Mouse (Mus musculus) cerebellum, postnatal 4 days (tissue): ENCODE data around the gene Cdh13.
A peak's percentile ranks its signal among the peaks of the same experiment; 100 is the strongest.

ENCODE experiments used
- DNase-seq, 2 experiments: peaks; one replicate each; pipeline ENCODE4 v3.0.0; 2022; ENCODE audit warnings: low spot score in 2 of 2, mixed read lengths in 1 of 2

Cdh13 gene

DNA sequence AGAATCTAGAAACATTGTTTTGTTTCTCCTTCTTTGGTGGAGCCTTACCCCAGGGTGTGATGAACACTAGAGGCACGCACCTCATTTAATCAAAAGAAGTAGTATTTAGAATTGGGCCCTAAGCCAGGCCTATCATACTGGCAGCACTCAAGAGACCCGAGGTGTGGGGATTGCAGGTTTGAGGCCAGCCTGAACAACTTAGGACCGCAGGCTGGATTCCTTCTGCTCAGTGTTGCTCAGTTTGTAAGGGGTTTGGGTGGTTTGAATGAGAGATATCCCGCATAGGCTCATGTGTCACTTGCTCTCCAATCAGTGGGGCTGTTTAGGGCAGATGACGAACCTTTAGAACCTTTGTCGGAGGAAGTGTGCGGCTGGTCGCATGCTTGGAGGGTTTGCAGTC lies 96.5 kb downstream of the Cdh13 start:
- no peak for DNase-seq

DNA sequence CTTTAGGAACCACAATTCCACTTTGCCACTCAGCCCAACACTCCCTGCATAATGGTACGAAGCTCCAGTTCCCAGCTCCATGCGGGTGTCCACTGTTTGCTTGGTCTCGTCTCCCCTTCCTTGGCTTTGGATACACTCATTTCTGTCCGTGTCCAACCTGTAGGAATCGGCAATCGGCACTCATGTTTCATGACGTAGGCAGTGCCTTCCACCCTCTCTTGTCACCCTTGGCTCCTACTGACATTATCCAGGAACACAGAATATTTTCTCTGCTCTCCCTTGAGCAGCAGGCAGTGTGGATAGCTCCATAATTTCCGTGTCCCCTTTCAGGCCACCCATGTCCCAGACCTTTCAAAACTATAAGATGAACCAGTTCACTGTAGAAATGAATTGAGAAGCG lies 97.2 kb downstream of the Cdh13 start:
- DNase-seq = no peak

- DNase-seq = no peak
Observed at GRCm38 (mm10) chr8:118381641-118382040, 98.1 kb downstream of the Cdh13 start.

- no peak for DNase-seq
Observed at GRCm38 (mm10) chr8:118384314-118384713, 100.8 kb downstream of the Cdh13 start.

DNA sequence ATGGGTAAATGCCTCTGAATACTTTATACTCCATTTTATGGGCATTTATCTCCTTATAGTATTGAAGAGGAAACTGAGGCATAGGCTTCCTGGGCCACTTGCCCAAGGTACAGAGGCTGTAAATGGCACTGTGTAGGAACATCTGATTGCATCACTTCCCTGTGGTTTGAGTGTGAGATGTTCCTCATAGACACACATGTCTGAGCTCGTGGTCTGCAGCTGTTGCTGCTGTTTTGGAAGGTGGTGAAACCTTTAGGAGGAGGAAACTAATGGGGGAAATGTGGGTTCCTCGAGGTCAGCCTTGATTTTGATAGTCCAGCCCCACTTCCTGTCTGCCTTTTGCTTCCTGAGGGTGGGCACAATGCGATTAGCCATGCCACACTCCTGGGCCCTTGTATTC lies 105.9 kb downstream of the Cdh13 start:
- no peak for DNase-seq

- no peak for DNase-seq
Observed at GRCm38 (mm10) chr8:118393909-118394650, 110.5 kb downstream of the Cdh13 start.

- no peak for DNase-seq
Observed at GRCm38 (mm10) chr8:118395178-118395577, 111.6 kb downstream of the Cdh13 start.

DNA sequence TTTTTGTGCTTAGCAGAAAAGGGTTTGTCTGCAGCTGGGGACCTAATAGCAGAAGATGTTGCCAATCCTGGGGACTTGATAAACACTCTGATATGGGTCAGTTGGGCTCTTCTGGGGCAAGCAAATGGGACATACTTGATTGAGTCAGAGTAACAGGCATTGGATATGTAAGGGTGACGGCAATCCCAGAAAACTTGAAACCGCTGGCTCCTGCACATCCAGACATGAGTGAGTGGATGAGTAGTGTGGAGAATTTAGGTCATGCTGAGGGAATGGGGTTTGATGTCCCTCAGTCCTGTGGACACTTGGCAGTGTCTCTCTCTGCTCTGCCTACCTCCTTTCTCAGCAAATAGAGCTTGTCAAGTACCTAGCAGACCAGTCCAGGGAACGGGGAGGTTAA lies 121.3 kb downstream of the Cdh13 start:
- no peak for DNase-seq

- DNase-seq = no peak
Observed at GRCm38 (mm10) chr8:118407322-118407721, 123.8 kb downstream of the Cdh13 start.

DNA sequence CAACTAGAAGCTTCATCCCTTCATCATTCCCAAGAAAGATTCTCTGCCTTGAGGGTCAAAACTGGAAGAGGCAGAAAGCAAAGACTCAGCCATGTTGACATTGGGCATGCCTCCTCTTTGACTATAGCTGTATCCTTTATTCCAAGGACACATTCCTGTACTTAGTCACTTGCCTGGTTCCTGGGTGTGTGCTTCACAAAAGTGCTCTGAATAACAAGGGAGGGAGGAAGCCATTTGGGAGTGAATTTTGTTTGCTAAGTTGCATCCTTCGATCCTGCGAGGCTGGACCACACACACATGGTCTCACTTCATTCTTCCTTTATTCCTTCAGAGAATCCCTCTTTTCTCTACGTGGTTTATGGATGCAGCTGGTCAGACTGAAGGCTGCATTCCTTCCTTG lies 125.9 kb downstream of the Cdh13 start:
- DNase-seq = no peak

- no peak for DNase-seq
Observed at GRCm38 (mm10) chr8:118410341-118410970, 126.9 kb downstream of the Cdh13 start.

DNA sequence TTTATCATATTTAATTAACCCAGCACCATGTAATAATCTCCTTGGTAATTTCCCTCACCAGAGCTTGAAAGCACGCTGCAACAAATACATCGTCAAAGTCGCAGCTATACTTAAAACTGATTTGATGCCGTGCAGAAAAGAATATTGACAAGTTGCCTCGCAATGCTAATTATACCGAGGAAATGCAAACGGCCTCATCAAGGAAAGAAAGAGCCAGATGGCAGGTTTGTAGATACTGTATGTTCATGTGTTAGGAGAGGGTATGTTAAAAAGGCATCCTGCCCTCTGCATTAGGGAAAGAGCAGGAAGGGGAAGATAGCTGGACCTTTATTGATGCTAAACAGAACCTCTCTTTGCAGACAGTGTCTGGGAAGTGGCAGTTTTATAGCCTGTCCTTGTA lies 132.1 kb downstream of the Cdh13 start:
- DNase-seq = no peak

DNA sequence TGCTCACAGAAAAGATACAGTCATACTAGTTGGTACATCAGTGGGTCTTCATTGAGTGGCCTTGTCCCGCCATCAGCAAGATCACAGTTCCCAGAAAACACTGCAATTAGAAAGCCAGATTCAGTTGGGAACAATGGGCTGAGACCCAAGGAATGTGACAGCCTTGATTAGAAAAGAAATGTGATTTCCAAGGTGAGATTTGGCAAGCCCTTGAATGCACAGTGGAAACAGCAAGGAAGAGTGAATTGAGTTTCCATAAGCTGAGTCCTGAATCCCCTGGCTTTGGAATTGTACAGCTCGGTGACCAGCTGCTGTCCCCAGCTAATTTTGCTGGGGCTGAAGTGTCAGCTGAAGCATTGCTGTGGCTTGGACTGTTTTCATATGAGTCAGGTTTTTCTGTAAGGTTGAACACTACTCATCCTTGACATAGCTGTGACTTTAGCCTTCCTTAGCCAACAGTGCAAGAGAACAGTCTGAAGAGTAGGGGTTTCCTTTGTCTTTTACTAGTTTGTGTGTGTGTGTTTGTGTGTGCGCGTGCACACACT lies 133.3 kb downstream of the Cdh13 start:
- no peak for DNase-seq

- DNase-seq = no peak
Observed at GRCm38 (mm10) chr8:118422624-118423023, 139.1 kb downstream of the Cdh13 start.

DNA sequence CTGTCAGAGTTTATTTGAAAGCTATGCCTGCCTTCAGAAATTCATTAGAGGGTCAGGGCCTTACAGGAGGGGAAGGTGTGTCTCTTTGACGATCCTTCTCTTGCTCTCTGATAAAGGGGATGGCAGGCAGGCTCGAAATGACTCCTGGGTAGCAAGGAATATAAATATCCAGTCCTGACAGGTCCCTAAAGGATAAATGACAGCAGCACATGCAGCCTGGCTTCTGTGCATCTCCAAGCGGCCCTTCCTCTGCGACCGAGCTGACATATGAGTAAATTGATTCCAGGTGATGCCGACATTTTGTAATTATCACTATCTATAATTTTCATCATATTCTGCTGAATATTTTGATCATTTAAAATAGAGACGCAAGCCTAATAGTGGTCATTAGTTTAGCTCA lies 145.4 kb downstream of the Cdh13 start:
- no peak for DNase-seq

GRCm38 (mm10) chr8:118431731-118432440 lies 148.4 kb downstream of the Cdh13 start:
- DNase-seq = no peak

GRCm38 (mm10) chr8:118433553-118434180 lies 150.1 kb downstream of the Cdh13 start:
- no peak for DNase-seq

GRCm38 (mm10) chr8:118436751-118437150 lies 153.2 kb downstream of the Cdh13 start:
- no peak for DNase-seq

- no peak for DNase-seq
Observed at GRCm38 (mm10) chr8:118437152-118437551, 153.6 kb downstream of the Cdh13 start.

DNA sequence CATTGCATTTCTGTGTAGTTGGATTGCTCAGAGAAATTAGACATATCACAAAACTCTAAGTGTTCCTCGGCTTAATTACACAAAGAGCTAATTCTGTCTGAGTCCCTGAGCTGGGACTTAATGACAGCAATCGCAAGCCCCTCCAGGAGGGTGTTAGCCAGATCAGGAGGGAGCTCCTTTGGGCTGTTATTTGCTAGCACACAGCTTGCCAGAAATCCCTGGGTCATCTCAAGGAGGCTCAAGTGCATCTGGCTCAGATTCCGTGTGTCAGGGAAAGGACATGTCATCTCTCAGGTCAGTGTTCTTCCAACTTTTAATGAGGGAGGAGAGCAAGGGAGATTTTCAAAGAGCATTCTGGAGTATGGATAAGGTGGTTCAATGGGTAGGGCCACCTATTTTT lies 154.3 kb downstream of the Cdh13 start:
- DNase-seq = no peak

DNA sequence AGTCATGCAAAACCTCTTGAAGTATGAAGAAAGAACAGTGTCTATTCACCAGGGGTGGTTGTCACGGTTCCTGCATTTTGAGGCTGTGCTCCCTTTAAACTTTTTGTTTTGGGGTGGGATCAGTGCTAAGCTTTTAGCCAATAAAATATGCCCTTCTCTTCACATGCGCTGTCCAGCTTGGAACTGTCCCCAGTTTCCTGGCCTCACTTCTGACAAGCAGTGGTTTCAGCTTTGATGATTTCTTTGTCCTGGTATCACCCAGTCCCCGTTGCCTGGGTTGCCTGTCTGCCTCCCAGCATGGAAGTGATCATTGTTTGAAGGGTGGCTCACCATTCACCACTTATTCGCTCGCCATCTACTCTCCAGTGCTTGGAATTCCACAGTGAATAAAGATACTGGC lies 156.3 kb downstream of the Cdh13 start:
- DNase-seq = peak in 1 of 2 experiments; percentile 25

DNA sequence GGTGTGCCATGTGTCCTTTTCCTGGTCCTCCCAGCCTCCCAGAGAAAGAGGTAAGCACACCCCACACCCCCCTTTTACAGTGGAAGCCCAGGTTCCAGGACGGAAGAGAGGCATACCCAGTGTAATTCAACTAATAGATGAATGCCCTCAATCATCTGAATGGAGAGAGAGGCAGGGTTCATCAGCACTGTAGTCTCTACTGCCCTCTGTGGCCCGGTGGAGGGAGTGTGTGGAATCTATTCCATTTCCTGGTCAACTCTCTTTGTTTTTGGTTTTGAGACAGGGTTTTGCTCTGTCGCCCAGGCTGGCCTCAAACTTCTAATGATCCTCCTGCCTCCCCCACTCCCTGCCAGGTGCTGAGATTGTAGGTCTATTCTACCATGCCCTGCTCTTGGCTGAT lies 159.8 kb downstream of the Cdh13 start:
- peak in 1 of 2 experiments; percentile 26 for DNase-seq
